Mouse (Mus musculus) ZHBTc4 (cell line): ENCODE data around the gene Kiss1.

Source experiments
- DNase-seq: peaks from one replicate; pipeline ENCODE4 v3.0.0-alpha.2; 2011; ENCODE audit warnings: low read depth, low spot score

Gene Kiss1

DNA sequence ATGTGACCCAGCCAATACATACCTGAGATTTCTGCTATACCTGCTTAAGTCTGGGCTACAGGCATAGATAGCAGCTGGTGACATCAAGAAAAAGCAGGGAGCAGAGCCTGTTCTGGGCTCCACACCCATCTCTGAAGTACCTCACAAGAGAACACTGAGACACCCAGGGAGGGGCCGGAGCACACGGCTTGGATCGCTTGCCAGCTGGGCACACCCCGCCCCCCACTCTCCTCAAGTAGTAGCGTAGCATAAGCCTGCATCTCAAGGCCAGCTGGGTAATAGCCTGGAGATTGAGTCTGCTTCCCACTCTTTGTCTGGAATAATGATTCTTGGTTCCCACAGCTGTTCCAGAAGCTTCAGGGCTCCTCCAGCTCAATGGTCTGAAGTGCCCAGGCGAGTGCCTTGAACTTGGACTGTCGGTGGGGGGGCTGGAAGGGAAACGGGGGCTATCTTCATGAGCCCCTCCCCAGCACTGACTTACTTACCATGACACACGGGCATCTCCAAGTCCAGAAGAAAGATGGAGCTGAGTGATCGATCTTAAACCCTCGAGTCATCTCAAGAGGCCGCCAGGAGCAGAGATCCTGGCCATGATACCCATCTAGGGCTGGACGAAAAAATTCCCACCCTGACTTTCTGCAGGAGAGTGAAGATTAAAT, at the start of gene Kiss1:
Gene Kiss1 (plus strand): TSS at position 609 of the 659 bp plus-strand sequence.
- DNase-seq: no peak

GRCm38 (mm10) chr1:133274163-133274562, 47.5 kb upstream of the Kiss1 start:
- DNase-seq: no peak

DNA sequence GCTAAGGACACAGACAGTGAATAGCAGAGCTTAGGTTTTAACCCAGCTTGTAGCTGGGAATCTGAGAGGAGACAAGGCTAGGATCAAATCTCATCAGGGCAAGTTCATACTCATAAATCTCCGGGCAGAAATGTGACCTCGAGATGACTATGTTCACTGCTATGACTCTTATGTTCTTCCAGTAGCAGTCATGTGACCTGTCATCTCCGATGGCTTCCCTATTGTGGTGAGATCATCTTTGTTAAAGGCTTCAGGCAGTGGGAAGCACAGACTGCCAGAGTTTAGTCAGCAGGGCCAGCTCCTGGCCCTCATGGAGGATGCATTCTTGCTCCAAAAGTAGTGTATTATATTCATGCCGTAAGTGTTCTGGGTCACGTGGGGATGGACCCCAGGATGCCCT, 44.7 kb upstream of the Kiss1 start:
- no peak for DNase-seq

GRCm38 (mm10) chr1:133278539-133278938, 43.1 kb upstream of the Kiss1 start:
- DNase-seq: no peak

GRCm38 (mm10) chr1:133278946-133279631, 42.6 kb upstream of the Kiss1 start:
- DNase-seq: no peak

DNA sequence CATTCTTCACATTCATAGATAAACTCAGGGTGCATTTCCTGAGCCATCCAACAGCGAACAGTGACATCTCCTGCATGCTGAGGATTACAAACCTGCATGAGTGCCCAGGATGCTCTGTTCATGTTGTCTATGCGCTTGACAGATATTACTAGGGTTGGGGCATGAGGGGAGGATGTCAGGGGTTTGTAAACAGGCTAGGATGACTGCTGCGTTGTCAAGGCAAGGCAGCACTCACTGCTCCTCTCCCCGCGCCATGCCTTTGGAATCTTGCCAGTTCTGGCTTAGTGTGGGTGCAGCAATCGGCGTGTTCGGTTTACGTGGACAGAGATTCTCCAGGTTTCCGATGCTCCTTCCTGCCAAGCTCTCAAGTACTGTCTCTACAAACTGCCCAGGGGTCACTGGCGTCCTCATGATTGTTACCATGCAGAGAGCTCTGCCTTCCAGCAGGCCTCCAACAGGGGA, 42.0 kb upstream of the Kiss1 start:
- DNase-seq: no peak

- no peak for DNase-seq
Measured at GRCm38 (mm10) chr1:133280537-133280936, 41.1 kb upstream of the Kiss1 start.

- DNase-seq: no peak
Measured at GRCm38 (mm10) chr1:133285907-133286306, 35.8 kb upstream of the Kiss1 start.

DNA sequence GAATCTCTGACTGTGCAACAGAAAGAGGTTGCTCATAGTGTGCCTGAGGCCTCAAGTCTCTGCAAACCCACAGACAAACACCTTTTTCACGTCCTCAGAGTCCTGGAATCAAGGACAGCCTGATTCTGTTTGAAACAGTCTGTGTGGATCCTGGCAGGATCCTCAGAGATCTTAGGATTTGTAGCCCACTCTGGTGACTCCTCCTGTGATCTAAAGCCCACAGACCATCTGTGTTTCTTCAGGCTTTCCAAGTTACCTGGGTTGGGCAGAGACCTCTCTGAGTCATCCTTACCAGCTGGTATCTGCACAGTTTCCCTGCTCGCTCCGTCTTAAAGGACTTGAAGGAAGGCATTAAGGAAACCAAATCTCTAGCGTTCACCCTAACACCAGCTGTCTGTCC, 34.6 kb upstream of the Kiss1 start:
- DNase-seq: no peak

DNA sequence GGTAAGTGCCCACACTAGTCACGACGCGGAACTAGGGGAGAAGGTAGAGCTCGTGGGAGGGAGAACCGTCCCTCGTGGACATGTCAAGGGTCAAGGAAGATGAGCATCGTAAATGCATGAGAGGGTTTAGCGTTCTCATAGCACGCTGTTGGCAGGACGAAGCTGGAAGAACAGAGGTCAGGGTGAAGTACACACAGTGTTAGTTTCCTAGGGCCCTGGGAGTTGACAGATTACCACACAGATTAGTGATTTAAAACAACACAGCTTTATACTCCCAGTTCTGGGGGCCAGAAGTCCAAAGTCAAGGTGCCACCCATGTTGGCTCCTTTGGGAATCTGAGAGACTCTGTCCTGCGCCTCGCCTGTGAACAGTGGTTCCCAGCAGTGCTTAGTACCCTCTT, 33.8 kb upstream of the Kiss1 start:
- DNase-seq: no peak

- no peak for DNase-seq
Measured at GRCm38 (mm10) chr1:133291888-133292287, 29.8 kb upstream of the Kiss1 start.

DNA sequence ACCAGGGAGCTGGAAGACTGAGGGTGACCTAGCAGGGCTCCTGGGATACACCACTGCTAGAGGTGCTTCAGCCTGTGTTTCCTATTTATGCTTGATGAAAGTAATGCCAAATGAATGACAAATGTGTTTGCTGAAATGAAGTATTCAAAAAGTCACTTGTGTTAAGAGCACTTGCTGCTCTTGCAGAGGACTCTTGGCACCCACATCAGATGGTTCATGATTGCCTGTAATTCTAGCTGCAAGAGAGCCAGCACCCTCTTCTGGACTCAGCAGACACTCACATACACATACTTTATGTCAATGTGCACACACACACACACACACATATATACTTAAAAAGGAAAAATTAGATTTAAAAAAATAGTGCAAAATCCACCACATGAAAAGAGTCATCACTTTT, 29.1 kb upstream of the Kiss1 start:
- no peak for DNase-seq

- DNase-seq: no peak
Measured at GRCm38 (mm10) chr1:133296376-133296775, 25.3 kb upstream of the Kiss1 start.

DNA sequence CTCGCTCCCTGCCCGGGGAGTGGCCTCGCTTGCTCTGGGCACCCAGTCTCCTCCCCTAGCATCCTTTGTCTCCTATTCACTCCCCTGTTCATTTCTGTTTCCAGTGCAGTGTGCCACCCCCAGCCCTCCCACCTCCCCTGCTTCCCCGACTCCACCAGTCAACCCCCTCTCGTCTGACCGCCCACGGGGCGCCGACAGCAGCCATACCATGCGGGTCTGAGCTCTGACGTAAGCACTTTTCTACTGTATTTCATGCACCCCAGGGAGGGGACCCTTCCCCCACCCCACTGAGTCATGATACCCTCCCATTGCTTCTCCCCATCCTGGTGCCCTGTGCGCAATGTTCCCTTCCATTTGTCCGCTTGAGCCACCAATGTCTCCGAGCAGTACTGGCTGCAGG, 22.9 kb upstream of the Kiss1 start:
- DNase-seq: no peak

DNA sequence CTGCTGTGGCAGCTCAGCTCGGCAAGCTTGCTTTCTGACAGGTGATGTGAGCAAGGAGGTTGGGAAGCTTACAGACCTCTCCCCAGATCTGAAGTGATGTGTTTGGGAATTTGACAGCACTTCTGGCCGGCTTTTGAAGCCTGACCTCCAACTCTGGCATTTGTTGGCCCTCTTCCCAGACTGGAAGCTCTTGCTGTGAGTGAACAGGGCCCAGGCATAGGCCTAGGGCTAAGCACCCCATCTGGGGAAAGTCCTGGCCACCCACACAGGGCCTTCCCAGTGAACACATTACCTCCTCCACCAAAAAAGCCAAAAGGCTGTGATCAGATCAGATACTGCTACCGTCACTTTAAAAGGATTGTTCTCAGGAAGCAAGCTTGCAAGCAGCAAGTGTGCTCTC, 19.1 kb upstream of the Kiss1 start:
- no peak for DNase-seq

- DNase-seq: peak; percentile 88
Measured at GRCm38 (mm10) chr1:133306842-133307241, 14.8 kb upstream of the Kiss1 start.

- peak; percentile 84 for DNase-seq
Measured at GRCm38 (mm10) chr1:133307318-133307717, 14.4 kb upstream of the Kiss1 start.

DNA sequence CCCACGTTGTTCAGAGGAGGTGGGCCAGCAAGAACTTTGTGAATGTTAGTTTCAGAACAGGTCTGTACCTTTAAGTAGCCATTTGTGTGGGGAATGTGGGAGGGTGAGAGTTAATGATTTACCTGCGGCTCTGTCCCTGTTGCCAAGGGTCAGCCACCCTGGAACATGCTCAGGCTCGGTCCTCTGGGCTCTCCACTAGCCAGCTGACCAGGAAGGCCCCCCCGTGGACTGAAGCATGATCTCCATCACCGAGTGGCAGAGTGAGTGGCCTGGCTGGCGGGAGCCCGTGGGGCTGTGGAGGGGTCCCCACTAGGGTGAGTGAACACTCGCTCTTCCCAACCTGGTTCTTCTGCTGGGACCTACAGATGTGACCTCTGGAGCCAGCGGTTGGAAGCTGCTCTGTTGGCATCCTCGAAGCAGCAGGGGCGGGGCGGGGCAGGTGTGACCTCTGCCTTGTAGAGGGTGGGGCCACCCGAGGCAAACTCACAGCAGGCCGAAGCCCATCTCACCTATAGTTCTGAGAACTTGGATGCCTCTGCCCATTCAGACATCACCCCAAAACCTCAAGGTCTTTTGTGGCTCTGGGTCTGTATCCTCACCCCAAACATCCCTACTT, 11.9 kb upstream of the Kiss1 start, which contains the start of gene Golt1a:
Gene Golt1a (plus strand): TSS at position 149 of the 616 bp plus-strand sequence.
- peak; percentile 46 for DNase-seq

DNA sequence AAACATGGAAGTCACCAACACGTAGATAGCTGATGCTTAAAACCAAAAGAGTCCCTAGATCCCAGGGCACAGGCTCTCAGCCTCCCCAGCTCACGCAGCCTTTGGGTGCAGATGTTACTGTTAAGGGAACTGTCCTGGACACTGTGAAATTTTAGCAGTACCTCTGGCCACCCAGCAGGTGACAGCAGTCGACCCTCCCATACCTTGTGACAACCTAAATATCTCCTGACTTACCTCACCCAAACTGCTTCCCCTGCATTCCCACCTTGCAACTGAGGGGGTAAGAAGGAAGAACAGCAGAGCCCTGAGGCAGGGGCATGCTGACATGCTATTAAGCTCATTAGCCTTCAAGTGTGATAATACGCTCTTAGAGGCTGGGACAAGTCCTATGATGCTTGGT, 10.4 kb upstream of the Kiss1 start:
- peak; percentile 77 for DNase-seq

- DNase-seq: no peak
Measured at GRCm38 (mm10) chr1:133311946-133312345, 9.7 kb upstream of the Kiss1 start.

GRCm38 (mm10) chr1:133314364-133314763, 7.3 kb upstream of the Kiss1 start:
- peak; percentile 85 for DNase-seq

DNA sequence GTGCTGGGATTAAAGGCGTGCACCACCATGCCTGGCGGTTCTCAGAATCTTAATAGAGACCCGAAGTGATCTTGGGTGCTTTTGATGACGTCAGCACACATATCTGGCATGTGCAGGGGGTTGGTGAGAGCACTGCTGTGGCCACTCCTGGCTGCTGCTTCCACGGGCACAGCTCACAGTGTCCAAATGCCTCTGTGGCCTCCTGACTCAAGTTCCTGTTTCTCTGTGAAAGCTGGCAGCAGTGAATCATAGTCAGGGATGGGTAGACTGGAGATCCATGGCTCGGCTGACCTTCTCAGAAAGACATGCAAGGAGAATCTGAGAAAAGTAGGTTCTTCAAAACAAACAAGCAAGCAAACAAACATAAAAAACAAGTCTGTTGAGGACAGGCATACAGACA, 5.9 kb upstream of the Kiss1 start:
- DNase-seq: no peak

DNA sequence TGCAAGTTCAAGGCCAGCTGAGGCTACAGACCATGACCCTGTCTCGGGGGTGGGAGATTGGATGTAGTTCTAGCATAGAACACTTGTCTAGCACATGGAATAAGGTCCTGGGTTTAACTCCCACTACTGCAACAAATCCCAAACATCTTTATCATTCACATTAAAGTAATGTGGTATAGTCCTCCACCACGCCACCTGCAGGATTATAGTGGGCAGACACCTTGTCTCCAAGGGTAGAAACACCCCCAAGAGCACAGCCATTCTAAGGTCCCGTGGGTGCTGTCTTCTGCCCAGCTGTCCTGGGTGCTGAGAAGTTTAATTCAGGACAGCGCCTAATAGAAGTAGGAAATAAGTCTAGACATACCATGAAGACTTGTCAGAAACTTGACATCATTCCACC, 5.1 kb upstream of the Kiss1 start:
- peak; percentile 42 for DNase-seq
